Mouse (Mus musculus) CH12.LX (cell line): ENCODE measurements at regions not wholly inside any gene's neighbourhood (a gene's known extent, or its start where the extent isn't known, plus 50 kb on each side); places are given as distances from the start of the nearest gene placed in this dataset.

Experiments
- DNase-seq: peaks from one replicate; pipeline ENCODE4 v3.0.0-alpha.2; 2013; ENCODE audit errors: extremely low read depth
- H3K27ac ChIP-seq: 2 replicates; pipeline ENCODE4 v1.5.1; 2012; ENCODE audit warnings: low read depth, mild to moderate bottlenecking, control low read depth, moderate library complexity; ENCODE audit not compliant: insufficient read depth
- H3K27me3 ChIP-seq: replicated peaks from 2 replicates; pipeline ENCODE3; 2012; ENCODE audit warnings: inconsistent platforms
- H3K36me3 ChIP-seq, 2 experiments: replicated peaks in 1 of 2; 2 replicates each; pipeline versions ENCODE3 to v1.6.1; 2012; ENCODE audit warnings: inconsistent platforms in 1 of 2, low read length in 1 of 2, mild to moderate bottlenecking in 1 of 2, mixed read lengths in 1 of 2, moderate library complexity in 1 of 2; ENCODE audit not compliant: control insufficient read depth in 1 of 2, insufficient read depth in 1 of 2
- H3K4me1 ChIP-seq, 2 experiments: 2 replicates each; pipeline ENCODE4 v1.6.1; 2012; ENCODE audit warnings: inconsistent platforms in 1 of 2, moderate library complexity in 1 of 2; ENCODE audit not compliant: insufficient read depth in 2 of 2, control insufficient read depth in 1 of 2
- H3K4me2 ChIP-seq: 2 replicates; pipeline ENCODE4 v1.6.1; 2012; ENCODE audit warnings: low read depth, mild to moderate bottlenecking, control low read depth; ENCODE audit not compliant: poor library complexity, insufficient read depth, severe bottlenecking
- H3K4me3 ChIP-seq, 3 experiments: fragments of 150-350 bp in 1 of 3; sonication (generic) in 1 of 3; replicated peaks in 1 of 3; 2 replicates each; pipeline versions ENCODE3 to v1.5.1; 2011 to 2012; ENCODE audit warnings: low read depth in 2 of 3, low read length in 2 of 3, mild to moderate bottlenecking in 2 of 3, moderate library complexity in 2 of 3, control low read depth in 1 of 3, improper control_type of control experiment in 1 of 3, inconsistent platforms in 1 of 3, mixed read lengths in 1 of 3; ENCODE audit not compliant: poor library complexity in 1 of 3
- H3K79me2 ChIP-seq: replicated peaks from 2 replicates; pipeline ENCODE4 v1.6.1; 2012; ENCODE audit warnings: mild to moderate bottlenecking, moderate library complexity; ENCODE audit not compliant: control insufficient read depth, poor library complexity, insufficient read depth, severe bottlenecking; ENCODE audit errors: extremely low read depth
- H3K9ac ChIP-seq: 2 replicates; pipeline ENCODE4 v1.6.1; 2012; ENCODE audit warnings: low read depth, mild to moderate bottlenecking, control low read depth, moderate library complexity; ENCODE audit not compliant: insufficient read depth
- H3K9me3 ChIP-seq: replicated peaks from 2 replicates; pipeline ENCODE3; 2012; ENCODE audit warnings: low read length, inconsistent platforms, mixed read lengths
- BHLHE40 ChIP-seq: IDR thresholded peaks from 2 replicates; pipeline ENCODE4 v1.6.1; 2011; ENCODE audit warnings: mild to moderate bottlenecking, low read depth, low read length, improper control_type of control experiment
- CHD1 ChIP-seq: IDR thresholded peaks from 2 replicates; pipeline ENCODE4 v1.6.1; 2012; ENCODE audit warnings: low read depth, low read length, improper control_type of control experiment, inconsistent platforms
- CHD2 ChIP-seq: IDR thresholded peaks from 2 replicates; pipeline ENCODE4 v1.6.1; 2011; ENCODE audit warnings: low read length, improper control_type of control experiment
- CTCF ChIP-seq, 2 experiments: IDR thresholded peaks in 1 of 2; conservative IDR thresholded peaks in 1 of 2; 2 replicates each; pipeline ENCODE4 v1.5.1; 2011 to 2012; ENCODE audit warnings: low read depth in 2 of 2, low read length in 2 of 2, improper control_type of control experiment in 1 of 2, inconsistent platforms in 1 of 2, mild to moderate bottlenecking in 1 of 2, moderate library complexity in 1 of 2
- ELF1 ChIP-seq: IDR thresholded peaks from 2 replicates; pipeline ENCODE4 v1.6.1; 2014; ENCODE audit warnings: low read depth, mild to moderate bottlenecking, inconsistent platforms, low read length, improper control_type of control experiment
- EP300 ChIP-seq: IDR thresholded peaks from 2 replicates; pipeline ENCODE4 v1.6.1; 2011; ENCODE audit warnings: low read length, improper control_type of control experiment
- GABPA ChIP-seq: IDR thresholded peaks from 2 replicates; pipeline ENCODE4 v1.6.1; 2012; ENCODE audit warnings: low read depth, low read length, improper control_type of control experiment, inconsistent platforms; ENCODE audit not compliant: insufficient replicate concordance
- HCFC1 ChIP-seq: IDR thresholded peaks from 2 replicates; pipeline ENCODE4 v1.6.1; 2012; ENCODE audit warnings: low read depth, mild to moderate bottlenecking, inconsistent platforms, low read length, improper control_type of control experiment
- JUN ChIP-seq: IDR thresholded peaks from 2 replicates; pipeline ENCODE4 v1.6.1; 2011; ENCODE audit warnings: low read depth, mild to moderate bottlenecking, low read length, improper control_type of control experiment, moderate library complexity; ENCODE audit not compliant: insufficient read depth
- JUND ChIP-seq: conservative IDR thresholded peaks from 2 replicates; pipeline ENCODE4 v1.6.1; 2011; ENCODE audit warnings: low read depth, low read length, improper control_type of control experiment
- KAT2A ChIP-seq: IDR thresholded peaks from 2 replicates; pipeline ENCODE4 v1.6.1; 2012; ENCODE audit warnings: low read length, improper control_type of control experiment, inconsistent platforms; ENCODE audit not compliant: insufficient replicate concordance
- MAFK ChIP-seq: IDR thresholded peaks from 2 replicates; pipeline ENCODE4 v1.6.1; 2011; ENCODE audit warnings: low read length, improper control_type of control experiment; ENCODE audit not compliant: insufficient replicate concordance
- MAX ChIP-seq: IDR thresholded peaks from 2 replicates; pipeline ENCODE4 v1.6.1; 2011; ENCODE audit warnings: low read length, improper control_type of control experiment
- MAZ ChIP-seq: IDR thresholded peaks from 2 replicates; pipeline ENCODE4 v1.6.1; 2012; ENCODE audit warnings: low read depth, mild to moderate bottlenecking, inconsistent platforms, low read length, improper control_type of control experiment, moderate library complexity
- MEF2A ChIP-seq: IDR thresholded peaks from 2 replicates; pipeline ENCODE4 v1.6.1; 2014; ENCODE audit warnings: low read depth, mild to moderate bottlenecking, inconsistent platforms, low read length, improper control_type of control experiment, borderline replicate concordance
- MYC ChIP-seq: IDR thresholded peaks from 2 replicates; pipeline ENCODE4 v1.6.1; 2011; ENCODE audit warnings: low read depth, mild to moderate bottlenecking, improper control_type of control experiment, low read length
- NELFE ChIP-seq: IDR thresholded peaks from 2 replicates; pipeline ENCODE4 v1.6.1; 2011; ENCODE audit warnings: low read depth, low read length, improper control_type of control experiment
- NRF1 ChIP-seq: IDR thresholded peaks from 2 replicates; pipeline ENCODE4 v1.6.1; 2014; ENCODE audit warnings: low read depth, mild to moderate bottlenecking, inconsistent platforms, low read length, improper control_type of control experiment, moderate library complexity
- POLR2A ChIP-seq: IDR thresholded peaks from 2 replicates; pipeline ENCODE4 v1.6.1; 2011; ENCODE audit warnings: low read depth, mild to moderate bottlenecking, improper control_type of control experiment, low read length
- RAD21 ChIP-seq: IDR thresholded peaks from 2 replicates; pipeline ENCODE4 v1.6.1; 2011; ENCODE audit warnings: low read depth, mild to moderate bottlenecking, low read length, improper control_type of control experiment, moderate library complexity
- SIN3A ChIP-seq: IDR thresholded peaks from 2 replicates; pipeline ENCODE4 v1.6.1; 2012; ENCODE audit warnings: low read length, improper control_type of control experiment, inconsistent platforms
- SMC3 ChIP-seq: IDR thresholded peaks from 2 replicates; pipeline ENCODE4 v1.6.1; 2011; ENCODE audit warnings: low read depth, low read length, improper control_type of control experiment
- UBTF ChIP-seq: IDR thresholded peaks from 2 replicates; pipeline ENCODE4 v1.6.1; 2012; ENCODE audit warnings: low read depth, mild to moderate bottlenecking, inconsistent platforms, low read length, improper control_type of control experiment, moderate library complexity
- ZC3H11A ChIP-seq: IDR thresholded peaks from 2 replicates; pipeline ENCODE4 v1.6.1; 2012; ENCODE audit warnings: low read depth, mild to moderate bottlenecking, inconsistent platforms, low read length, improper control_type of control experiment
- ZKSCAN1 ChIP-seq: IDR thresholded peaks from 2 replicates; pipeline ENCODE4 v1.6.1; 2012; ENCODE audit warnings: low read depth, inconsistent platforms, low read length, improper control_type of control experiment, borderline replicate concordance
- ZMIZ1 ChIP-seq: IDR thresholded peaks from 2 replicates; pipeline ENCODE4 v1.6.1; 2012; ENCODE audit warnings: low read depth, mild to moderate bottlenecking, inconsistent platforms, low read length, improper control_type of control experiment
- dilution Hi-C: fragments of 300-500 bp; cut with MboI; formaldehyde crosslinking; loops from 2 replicates; pipeline ENCODE4 v1.14.3; 2020; ENCODE audit warnings: low sequenced_read_pairs; ENCODE audit not compliant: extremely low pct_unique_long_range_greater_than_20kb, extremely low pct_ligation_motif_present
- in situ Hi-C: fragments of 300-500 bp; cut with MboI; formaldehyde crosslinking; loops from 3 replicates; pipeline ENCODE4 v1.14.3; 2019; ENCODE audit warnings: low sequenced_read_pairs, low pct_ligation_motif_present, low pct_unique_long_range_greater_than_20kb, mixed read lengths

DNA sequence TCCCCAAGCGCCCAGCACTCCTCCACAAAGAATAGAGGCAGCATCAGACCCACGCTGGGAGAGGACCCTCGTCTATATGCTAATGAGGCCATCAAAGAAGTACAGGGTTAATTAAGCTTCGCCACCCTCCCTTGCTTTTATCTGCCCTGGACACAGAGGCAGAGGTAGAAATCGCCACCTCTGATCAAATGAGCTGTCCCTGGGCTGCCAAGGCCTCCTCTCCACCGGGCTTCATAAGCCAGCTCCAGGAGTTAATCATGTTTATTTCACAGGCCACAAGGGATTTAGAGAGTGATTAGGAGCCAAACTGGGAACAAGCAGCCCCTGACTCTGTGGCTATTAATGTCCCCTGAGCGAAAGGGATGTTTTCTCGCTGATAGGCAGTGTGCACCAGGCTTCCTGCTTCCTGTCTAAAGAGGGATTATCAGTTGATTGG lies 126.5 kb upstream of the Hs6st1 start:
- Histone ChIP-seq H3K4me1 (no peaks in the 10 kb centered on the region), H3K9ac (no peak overlapping the region), H3K4me3 (no peak overlapping the region), H3K27ac (no peak overlapping the region), H3K4me2 (no peak overlapping the region), H3K36me3 (no peaks in the 10 kb centered on the region), H3K9me3 (no peaks in the 10 kb centered on the region), H3K79me2 (no peaks in the 10 kb centered on the region), H3K27me3 (no peaks in the 10 kb centered on the region)
- TF ChIP-seq MYC = no peak
- no peak for TF ChIP-seq EP300
- TF ChIP-seq RAD21 = no peak
- TF ChIP-seq ELF1 = no peak
- TF ChIP-seq CHD2 = no peak
- no peak for TF ChIP-seq ZC3H11A
- no peak for TF ChIP-seq UBTF
- TF ChIP-seq NELFE = no peak
- TF ChIP-seq NRF1 = no peak
- no peak for TF ChIP-seq MAZ
- TF ChIP-seq JUN = no peak
- TF ChIP-seq BHLHE40 = no peak
- in situ Hi-C loops = no loop called here
- DNase-seq = no peak
- dilution Hi-C loops = no loop called here

DNA sequence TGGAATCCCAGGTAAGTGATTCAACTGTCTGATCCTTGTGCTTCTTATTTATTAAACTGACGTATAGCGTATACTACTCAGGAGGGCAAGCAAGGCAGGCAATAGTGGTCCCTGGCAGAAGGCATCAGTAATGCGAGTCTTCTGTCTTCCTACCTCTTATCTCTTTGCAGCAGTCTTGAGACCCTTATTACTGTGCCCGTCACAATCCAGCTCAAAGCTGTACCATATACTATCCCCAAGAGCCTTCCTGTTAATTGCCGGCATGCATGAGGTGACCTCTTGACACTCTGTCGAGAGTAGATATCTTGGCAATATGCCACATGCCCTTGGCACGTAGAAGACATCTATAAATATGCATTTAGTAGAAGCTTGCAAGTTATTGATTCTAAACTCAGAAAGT lies 126.0 kb upstream of the Hs6st1 start:
- Histone ChIP-seq H3K4me3 (no peak overlapping the region), H3K9me3 (peaks cover 2% of the 10 kb centered on the region), H3K4me1 (no peaks in the 10 kb centered on the region), H3K9ac (no peak overlapping the region), H3K36me3 (no peaks in the 10 kb centered on the region), H3K27ac (no peak overlapping the region), H3K4me2 (no peak overlapping the region), H3K27me3 (no peaks in the 10 kb centered on the region), H3K79me2 (no peaks in the 10 kb centered on the region)
- dilution Hi-C loops = no loop called here
- DNase-seq = no peak
- TF ChIP-seq NELFE = no peak
- in situ Hi-C loops = no loop called here

DNA sequence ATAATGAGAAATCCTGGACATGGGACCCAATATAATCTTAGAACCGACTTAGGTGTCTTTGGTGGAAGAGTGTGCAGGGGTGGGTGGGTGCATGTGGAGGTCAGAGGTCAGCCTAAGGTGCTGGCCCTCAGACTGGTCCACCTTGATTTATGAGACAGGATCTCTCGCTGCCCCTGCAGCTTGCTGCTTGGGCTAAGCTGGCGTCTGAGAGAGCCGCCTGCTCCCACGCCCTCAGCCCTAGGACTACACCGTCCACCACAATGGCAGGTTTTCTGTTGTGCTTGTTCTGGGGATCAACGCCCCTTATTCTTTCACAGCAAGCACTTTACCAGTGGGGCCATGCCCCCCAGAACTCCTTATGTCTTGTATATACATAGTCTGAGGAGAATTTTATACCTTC lies 124.4 kb upstream of the Hs6st1 start:
- no peak for DNase-seq
- Histone ChIP-seq H3K9me3 (peaks cover 2% of the 10 kb centered on the region), H3K4me2 (no peak overlapping the region), H3K4me1 (no peaks in the 10 kb centered on the region), H3K79me2 (no peaks in the 10 kb centered on the region), H3K4me3 (no peak overlapping the region), H3K27me3 (no peaks in the 10 kb centered on the region), H3K36me3 (no peaks in the 10 kb centered on the region), H3K27ac (no peak overlapping the region), H3K9ac (no peak overlapping the region)
- dilution Hi-C loops = no loop called here
- in situ Hi-C loops = no loop called here
- TF ChIP-seq MAFK (no peak), KAT2A (no peak), ZMIZ1 (no peak), GABPA (no peak), ZKSCAN1 (no peak), MAX (no peak), SIN3A (no peak), CHD1 (no peak), EP300 (no peak), CTCF (conservative IDR thresholded peaks at IDR 0.05 in 1 of 2, IDR thresholded peaks at IDR 0.05 in 1 of 2; ENCODE audit: low read depth in 2 of 2, low read length in 2 of 2) (no peak), MEF2A (no peak), SMC3 (no peak), POLR2A (no peak), JUND (no peak), HCFC1 (no peak), BHLHE40 (no peak)
